Mouse (Mus musculus) liver, embryonic 14.5 days (tissue): Measurements from ENCODE around the gene Fryl.

Experiments used
- CTCF ChIP-seq: IDR thresholded peaks from 2 replicates; pipeline ENCODE4 v1.5.1; 2016; ENCODE audit warnings: antibody characterized with exemption, low read depth, control low read depth
- EP300 ChIP-seq: IDR thresholded peaks from 2 replicates; pipeline ENCODE4 v1.6.1; 2016; ENCODE audit warnings: antibody characterized with exemption, low read depth

GRCm38 (mm10) chr5:73219716-73220115 is 36.7 kb downstream of the Fryl start:
- TF ChIP-seq CTCF (no peak), EP300 (no peak)
